Mouse (Mus musculus) heart, embryonic 11.5 days (tissue): Measurements from ENCODE around the gene Gm49661. TPM values are rescaled to one million over a fixed set of nuclear protein-coding genes. Genes with fewer than 3 reads are reported as not detected.

Source experiments
- ATAC-seq: fragments of 200-750 bp; cut with Nextera tagmentation; replicated peaks from 2 replicates; pipeline ENCODE4 v1.8.0; 2017; ENCODE audit warnings: moderate library complexity; ENCODE audit not compliant: insufficient number of reproducible peaks, low FRiP score, low TSS enrichment
- H3K27ac ChIP-seq: fragments of 300-500 bp; sonication (generic); 2 replicates; pipeline ENCODE4 v1.5.1; 2014; ENCODE audit warnings: mild to moderate bottlenecking, low read depth, low read length
- H3K27me3 ChIP-seq: fragments of 300-500 bp; sonication (generic); 2 replicates; pipeline ENCODE4 v1.6.1; 2014; ENCODE audit warnings: mild to moderate bottlenecking, low read length, mixed read lengths; ENCODE audit not compliant: control insufficient read depth, insufficient read depth
- H3K36me3 ChIP-seq: fragments of 300-500 bp; sonication (generic); 2 replicates; pipeline ENCODE4 v1.6.1; 2014; ENCODE audit warnings: mild to moderate bottlenecking, low read length, moderate library complexity, mixed read lengths; ENCODE audit not compliant: control insufficient read depth, insufficient read depth
- H3K4me1 ChIP-seq: fragments of 300-500 bp; sonication (generic); 2 replicates; pipeline ENCODE4 v1.6.1; 2014; ENCODE audit warnings: low read length; ENCODE audit not compliant: control insufficient read depth, insufficient read depth
- H3K4me2 ChIP-seq: fragments of 300-500 bp; sonication (generic); 2 replicates; pipeline ENCODE4 v1.6.1; 2014; ENCODE audit warnings: mild to moderate bottlenecking, moderate library complexity
- H3K4me3 ChIP-seq: fragments of 300-500 bp; sonication (generic); 2 replicates; pipeline ENCODE4 v1.5.1; 2014; ENCODE audit warnings: low read depth, low read length
- H3K9ac ChIP-seq: fragments of 300-500 bp; sonication (generic); 2 replicates; pipeline ENCODE4 v1.6.1; 2014; ENCODE audit warnings: mild to moderate bottlenecking, low read depth, low read length, moderate library complexity
- H3K9me3 ChIP-seq: fragments of 300-500 bp; sonication (generic); replicated peaks from 2 replicates; pipeline ENCODE4 v1.6.1; 2016; ENCODE audit warnings: low read length; ENCODE audit not compliant: control insufficient read depth
- WGBS: fragments of 180-500 bp; shearing (Covaris S2); extraction: QIAGEN DNeasy Blood & Tissue Kit; methylation state at CpG from one replicate; pipeline ENCODE4 v1.1.7; 2014; ENCODE audit not compliant: insufficient replicate concordance; 5-methylcytosine and 5-hydroxymethylcytosine counted together
- polyA plus RNA-seq: library from polyadenylated mRNA; unstranded; fragments of >200 nt; fragmentation: Nextera tagmentation; extraction: Ambion mirVana; gene quantifications from 2 replicates; pipeline ENCODE4 v1.2.1, GENCODE M21; 2014

The Gm49661 gene
- polyA plus RNA-seq, 1 experiment from 2014 or later, result not detected

GRCm38 (mm10) chr8:84979599-84980421 lies 10.6 kb upstream of the Gm49661 start:
- Histone ChIP-seq H3K27ac (0 out of 2 replicates have a peak overlapping the region, but pooled peaks have one; percentile 30), H3K9me3 (no peaks in the 10 kb centered on the region), H3K36me3 (no peaks in the 10 kb centered on the region), H3K4me1 (peaks cover 50% of the 10 kb centered on the region), H3K4me3 (peak overlapping the region; percentile 42), H3K27me3 (0 out of 2 replicates have a peak, but pooled peaks cover 3% of the 10 kb centered on the region), H3K4me2 (peak overlapping the region; percentile 98), H3K9ac (peak overlapping the region; percentile 67)
- peak; percentile 11; the same call in 1 of the 2 replicates for ATAC-seq
- 2% methylated on average over 39 of the region's 42 CpGs for WGBS

- H3K27me3 ChIP-seq, result 0 out of 2 replicates have a peak, but pooled peaks cover 3% of the 10 kb centered on the region
- 1% methylated on average over 63 of the region's 63 CpGs for WGBS
- peaks cover 43% of the 10 kb centered on the region for H3K4me1 ChIP-seq
- no peaks in the 10 kb centered on the region for H3K9me3 ChIP-seq
- ATAC-seq, result peak; percentile 60
- peak within 1 kb of the TSS; percentile 79 for H3K27ac ChIP-seq
- H3K9ac ChIP-seq, result peak within 1 kb of the TSS; percentile 78
- H3K36me3 ChIP-seq, result no peaks in the 10 kb centered on the region
- peak within 1 kb of the TSS; percentile 98 for H3K4me2 ChIP-seq
- H3K4me3 ChIP-seq, result peak within 1 kb of the TSS; percentile 60
These were observed 9.2 kb upstream of the Gm49661 start, which contains the start of gene Junb for GRCm38 (mm10) chr8:84978248-84978940. Gene Junb, minus strand, starts transcription at chr8:84978718.

- H3K4me1 ChIP-seq, result peaks cover 43% of the 10 kb centered on the region
- no peak for ATAC-seq
- H3K9me3 ChIP-seq, result no peaks in the 10 kb centered on the region
- WGBS, result under 1% methylated on average over 70 of the region's 70 CpGs
- peak overlapping the region; percentile 60 for H3K4me3 ChIP-seq
- H3K4me2 ChIP-seq, result peak overlapping the region; percentile 98
- 0 out of 2 replicates have a peak, but pooled peaks cover 3% of the 10 kb centered on the region for H3K27me3 ChIP-seq
- no peaks in the 10 kb centered on the region for H3K36me3 ChIP-seq
- H3K9ac ChIP-seq, result peak overlapping the region; percentile 78
- peak overlapping the region; percentile 79 for H3K27ac ChIP-seq
These were observed 8.4 kb upstream of the Gm49661 start for GRCm38 (mm10) chr8:84977435-84978247.

- ATAC-seq, result no peak
- Histone ChIP-seq H3K4me3 (peak overlapping the region; percentile 60), H3K27ac (peak overlapping the region; percentile 79), H3K9me3 (no peaks in the 10 kb centered on the region), H3K27me3 (0 out of 2 replicates have a peak, but pooled peaks cover 3% of the 10 kb centered on the region), H3K36me3 (peaks cover 2% of the 10 kb centered on the region), H3K4me1 (peaks cover 41% of the 10 kb centered on the region), H3K9ac (peak overlapping the region; percentile 78), H3K4me2 (peak overlapping the region; percentile 98)
- 3% methylated on average over 25 of the region's 25 CpGs for WGBS
These were observed 7.7 kb upstream of the Gm49661 start for GRCm38 (mm10) chr8:84976763-84977434.

GRCm38 (mm10) chr8:84976031-84976762 lies 7.0 kb upstream of the Gm49661 start:
- peak; percentile 82 for ATAC-seq
- Histone ChIP-seq H3K9me3 (no peaks in the 10 kb centered on the region), H3K4me2 (peak overlapping the region; percentile 98), H3K4me1 (peaks cover 36% of the 10 kb centered on the region), H3K9ac (peak overlapping the region; percentile 78), H3K36me3 (peaks cover 8% of the 10 kb centered on the region), H3K27ac (peak overlapping the region; percentile 79), H3K27me3 (no peaks in the 10 kb centered on the region), H3K4me3 (peak overlapping the region; percentile 60)
- WGBS, result under 1% methylated on average over 57 of the region's 61 CpGs

- no peaks in the 10 kb centered on the region for H3K9me3 ChIP-seq
- WGBS, result 30% methylated on average over 7 of the region's 7 CpGs
- peak overlapping the region; percentile 98 for H3K4me2 ChIP-seq
- H3K4me1 ChIP-seq, result peaks cover 36% of the 10 kb centered on the region
- no peak overlapping the region; the same call in 1 of the 2 replicates for H3K9ac ChIP-seq
- H3K27me3 ChIP-seq, result no peaks in the 10 kb centered on the region
- no peak for ATAC-seq
- peak overlapping the region; percentile 60 for H3K4me3 ChIP-seq
- peak overlapping the region; percentile 79 for H3K27ac ChIP-seq
- H3K36me3 ChIP-seq, result peaks cover 12% of the 10 kb centered on the region
These were observed 6.2 kb upstream of the Gm49661 start for GRCm38 (mm10) chr8:84975434-84975833.

- Histone ChIP-seq H3K27me3 (no peaks in the 10 kb centered on the region), H3K36me3 (peaks cover 12% of the 10 kb centered on the region), H3K4me1 (peaks cover 31% of the 10 kb centered on the region), H3K9ac (no peak overlapping the region), H3K4me3 (no peak overlapping the region), H3K27ac (0 out of 2 replicates have a peak overlapping the region, but pooled peaks have one; percentile 10), H3K4me2 (peak overlapping the region; percentile 98), H3K9me3 (no peaks in the 10 kb centered on the region)
- WGBS, result 77% methylated on average over 8 of the region's 8 CpGs
- ATAC-seq, result no peak
These were observed 5.4 kb upstream of the Gm49661 start for GRCm38 (mm10) chr8:84974543-84975142.
